Mouse (Mus musculus) small intestine, adult 2 months (tissue): ENCODE results near the gene Fxyd5. TPM values are rescaled to one million over a fixed set of nuclear protein-coding genes. Genes with fewer than 3 reads are reported as not detected.

Experiments
- H3K27ac ChIP-seq: fragments of 200-500 bp; 2 replicates; pipeline ENCODE4 v1.5.1; 2012; ENCODE audit warnings: low read depth, low read length, control low read depth, inconsistent platforms; ENCODE audit not compliant: insufficient read depth
- H3K27me3 ChIP-seq: fragments of 200-500 bp; 2 replicates; pipeline ENCODE4 v1.6.1; 2012; ENCODE audit warnings: mild to moderate bottlenecking, moderate library complexity, low read length, inconsistent platforms; ENCODE audit not compliant: control insufficient read depth, insufficient read depth
- H3K36me3 ChIP-seq: fragments of 200-500 bp; 2 replicates; pipeline ENCODE4 v1.6.1; 2012; ENCODE audit warnings: mild to moderate bottlenecking, low read length, control low read depth, inconsistent platforms; ENCODE audit not compliant: control insufficient read depth, insufficient read depth
- H3K4me1 ChIP-seq: fragments of 200-500 bp; 2 replicates; pipeline ENCODE4 v1.6.1; 2012; ENCODE audit warnings: low read length, inconsistent platforms, mixed read lengths; ENCODE audit not compliant: control insufficient read depth, insufficient read depth, insufficient read length
- H3K4me3 ChIP-seq: fragments of 200-500 bp; 2 replicates; pipeline ENCODE4 v1.5.1; 2012; ENCODE audit warnings: low read depth, mild to moderate bottlenecking, control low read depth, inconsistent platforms, low read length, moderate library complexity
- CTCF ChIP-seq: fragments of 200-500 bp; IDR thresholded peaks from 2 replicates; pipeline ENCODE4 v1.5.1; 2012; ENCODE audit warnings: low read depth, mild to moderate bottlenecking, control low read depth, inconsistent platforms, low read length, moderate library complexity, mixed read lengths; ENCODE audit not compliant: insufficient replicate concordance, insufficient read length; ENCODE audit errors: extremely low read depth
- POLR2A ChIP-seq: fragments of 200-500 bp; IDR thresholded peaks from 2 replicates; pipeline ENCODE4 v1.6.1; 2012; ENCODE audit warnings: low read depth, mild to moderate bottlenecking, control low read depth, inconsistent platforms, low read length, moderate library complexity
- WGBS: fragments of 180-500 bp; shearing (Covaris S2); methylation state at CpG from one replicate; pipeline ENCODE4 v1.1.7; 2018; 5-methylcytosine and 5-hydroxymethylcytosine counted together
- polyA plus RNA-seq: library from polyadenylated mRNA; depleted of rRNA; stranded (reverse); fragments of >200 nt; gene quantifications from 2 replicates; pipeline ENCODE4 v1.2.3, GENCODE M21; 2012

Fxyd5 gene
- polyA plus RNA-seq, 1 experiment, result 31.8 TPM

DNA sequence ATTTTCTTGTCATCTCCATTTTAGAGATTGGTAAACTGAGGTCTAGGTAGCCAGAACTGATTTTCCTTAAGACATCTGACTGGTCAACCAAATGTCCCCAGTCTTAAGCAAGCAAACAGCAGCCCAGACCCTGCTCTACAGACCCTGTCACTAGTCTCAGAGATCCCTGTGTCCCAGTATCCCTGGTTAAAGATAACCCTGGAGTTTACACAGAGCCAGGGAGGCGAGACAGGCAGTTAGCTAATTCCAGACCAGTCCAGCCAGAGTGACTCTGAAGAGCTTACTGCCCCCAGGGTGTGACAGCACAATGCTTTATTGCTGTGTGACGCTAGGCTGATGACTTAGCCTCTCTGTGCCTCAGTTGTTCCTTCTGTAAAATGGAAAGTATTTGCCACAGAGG is 14.8 kb upstream of the Fxyd5 start, which contains the start of gene Fxyd1:
Fxyd1 (minus strand) TSS at position 129 of the 400 bp plus-strand sequence.
- Histone ChIP-seq H3K4me1 (peaks cover 2% of the 10 kb centered on the region; the same call in 1 of the 2 replicates), H3K27ac (no peak within 1 kb of the TSS), H3K36me3 (no peaks in the 10 kb centered on the region), H3K27me3 (peaks cover 12% of the 10 kb centered on the region), H3K4me3 (no peak within 1 kb of the TSS)
- 50% methylated on average over 2 of the region's 2 CpGs for WGBS
- TF ChIP-seq POLR2A (no peak), CTCF (no peak)

DNA sequence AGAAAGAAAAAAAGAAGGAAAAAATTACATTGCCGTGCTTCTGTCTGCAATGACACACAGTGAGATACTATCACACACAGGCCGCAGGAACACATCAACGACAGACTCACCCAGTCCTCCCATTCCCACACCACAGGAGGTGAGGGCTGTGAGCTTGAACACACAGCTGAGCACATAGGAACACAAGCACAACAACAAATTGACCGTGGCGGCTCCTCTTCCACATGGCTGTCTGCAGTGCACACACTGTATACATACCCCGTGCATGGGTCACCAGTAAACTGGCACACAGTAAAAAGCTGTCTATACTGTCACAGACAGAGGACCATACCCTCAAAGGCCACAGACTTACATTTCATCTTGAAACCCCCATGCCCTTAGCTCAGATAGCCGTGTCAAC is 14.2 kb upstream of the Fxyd5 start:
- Histone ChIP-seq H3K36me3 (no peaks in the 10 kb centered on the region), H3K27me3 (peaks cover 17% of the 10 kb centered on the region), H3K27ac (no peak overlapping the region), H3K4me1 (peaks cover 2% of the 10 kb centered on the region; the same call in 1 of the 2 replicates), H3K4me3 (no peak overlapping the region)
- TF ChIP-seq POLR2A (no peak), CTCF (no peak)
- 77% methylated on average over 7 of the region's 7 CpGs for WGBS

DNA sequence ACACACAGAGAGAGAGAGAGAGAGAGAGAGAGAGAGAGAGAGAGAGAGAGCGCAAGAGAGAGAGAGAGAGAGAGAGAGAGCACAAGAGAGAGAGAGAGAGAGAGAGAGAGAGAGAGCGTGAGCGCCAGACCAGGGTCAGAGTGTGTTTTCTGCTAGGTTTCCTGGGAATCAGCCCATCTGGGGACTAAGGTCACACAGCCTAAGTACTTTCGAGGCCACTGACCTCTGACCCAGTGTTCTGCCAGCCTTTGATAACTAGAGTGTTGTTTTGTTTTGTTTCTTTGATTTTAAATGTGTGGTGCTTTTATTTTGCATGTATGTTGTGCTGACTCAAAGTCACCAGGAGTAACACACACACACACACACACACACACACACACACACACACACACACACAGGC is 13.6 kb upstream of the Fxyd5 start:
- no peaks in the 10 kb centered on the region for H3K36me3 ChIP-seq
- 21% methylated on average over 3 of the region's 4 CpGs for WGBS
- H3K27ac ChIP-seq, result no peak overlapping the region

DNA sequence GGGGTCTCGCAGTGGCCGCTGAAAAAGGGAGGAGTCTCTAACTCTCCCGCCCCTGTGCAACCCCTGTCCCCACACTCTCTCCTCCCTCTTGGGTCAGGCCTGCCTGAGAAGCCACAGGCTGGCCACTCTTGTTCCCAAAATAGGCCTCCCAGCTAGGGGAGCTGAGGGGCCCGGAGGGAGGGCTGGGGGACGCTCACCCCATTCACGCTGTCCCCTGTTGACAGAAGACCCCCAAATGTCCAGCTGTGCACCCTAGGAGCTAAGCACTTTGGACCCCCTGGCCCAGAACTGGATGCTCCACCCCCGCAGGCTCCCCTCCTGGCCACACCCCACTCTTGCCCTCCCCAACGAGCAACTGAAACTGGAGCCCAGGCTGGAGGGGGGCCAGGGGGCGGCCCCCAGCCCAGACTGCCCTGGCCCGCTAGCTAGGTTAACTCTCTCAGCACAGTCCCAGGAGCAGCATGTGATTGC is 13.1 kb upstream of the Fxyd5 start:
- peak overlapping the region; percentile 45 for H3K27ac ChIP-seq
- H3K4me3 ChIP-seq, result peak overlapping the region; percentile 58
- peaks cover 4% of the 10 kb centered on the region for H3K4me1 ChIP-seq
- H3K27me3 ChIP-seq, result peaks cover 27% of the 10 kb centered on the region
- 25% methylated on average over 10 of the region's 10 CpGs for WGBS
- no peak for TF ChIP-seq POLR2A
- TF ChIP-seq CTCF, result no peak
- H3K36me3 ChIP-seq, result no peaks in the 10 kb centered on the region

More for the DNA sequence above, 13.6 kb upstream of the Fxyd5 start:
- H3K4me1 ChIP-seq, result peaks cover 4% of the 10 kb centered on the region
- H3K4me3 ChIP-seq, result no peak overlapping the region
- no peak for TF ChIP-seq CTCF
- peaks cover 23% of the 10 kb centered on the region for H3K27me3 ChIP-seq

DNA sequence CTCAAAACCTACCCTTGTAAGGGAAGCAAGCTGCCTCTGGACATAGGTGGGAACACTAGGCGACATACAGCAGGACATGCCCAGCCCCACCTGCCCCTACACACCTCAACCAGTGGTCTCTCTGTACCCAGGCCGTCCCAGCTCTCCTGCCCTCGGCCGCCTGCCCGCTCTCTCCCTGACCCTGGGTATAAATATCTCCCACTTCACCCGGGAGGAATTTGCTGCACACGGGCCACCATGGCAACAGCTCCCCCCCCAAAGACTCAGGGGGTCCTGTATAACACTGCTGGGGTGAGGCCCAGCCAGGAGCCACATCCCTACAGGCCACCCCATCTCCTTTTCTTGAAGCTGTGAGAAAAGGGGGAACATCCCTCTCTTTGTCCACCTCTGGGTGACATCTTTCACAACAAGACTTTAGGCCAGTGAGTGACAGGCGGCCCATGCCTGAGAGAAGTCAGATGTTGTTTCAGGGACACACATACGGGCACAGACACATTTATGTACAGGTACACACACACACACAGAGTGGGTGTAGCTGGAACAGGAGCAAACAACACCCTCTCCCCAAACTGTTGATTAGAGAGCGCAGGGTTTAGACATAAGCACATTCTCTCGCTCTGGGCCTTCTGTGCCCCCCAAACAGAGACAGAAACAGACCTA is 12.5 kb upstream of the Fxyd5 start:
- H3K27me3 ChIP-seq, result peaks cover 33% of the 10 kb centered on the region
- 68% methylated on average over 11 of the region's 11 CpGs for WGBS
- peak overlapping the region; percentile 58 for H3K4me3 ChIP-seq
- no peak for TF ChIP-seq CTCF
- no peak for TF ChIP-seq POLR2A
- peak overlapping the region; percentile 45 for H3K27ac ChIP-seq
- H3K4me1 ChIP-seq, result peaks cover 4% of the 10 kb centered on the region
- no peaks in the 10 kb centered on the region for H3K36me3 ChIP-seq

- Histone ChIP-seq H3K27ac (peak overlapping the region; percentile 45; the same call in 1 of the 2 replicates), H3K4me1 (peaks cover 4% of the 10 kb centered on the region), H3K27me3 (peaks cover 38% of the 10 kb centered on the region), H3K4me3 (peak overlapping the region; percentile 58; the same call in 1 of the 2 replicates), H3K36me3 (no peaks in the 10 kb centered on the region)
- WGBS, result 39% methylated on average over 10 of the region's 10 CpGs
- TF ChIP-seq CTCF (no peak), POLR2A (no peak)
Observed at GRCm38 (mm10) chr7:31053882-31054447, 11.7 kb upstream of the Fxyd5 start.

DNA sequence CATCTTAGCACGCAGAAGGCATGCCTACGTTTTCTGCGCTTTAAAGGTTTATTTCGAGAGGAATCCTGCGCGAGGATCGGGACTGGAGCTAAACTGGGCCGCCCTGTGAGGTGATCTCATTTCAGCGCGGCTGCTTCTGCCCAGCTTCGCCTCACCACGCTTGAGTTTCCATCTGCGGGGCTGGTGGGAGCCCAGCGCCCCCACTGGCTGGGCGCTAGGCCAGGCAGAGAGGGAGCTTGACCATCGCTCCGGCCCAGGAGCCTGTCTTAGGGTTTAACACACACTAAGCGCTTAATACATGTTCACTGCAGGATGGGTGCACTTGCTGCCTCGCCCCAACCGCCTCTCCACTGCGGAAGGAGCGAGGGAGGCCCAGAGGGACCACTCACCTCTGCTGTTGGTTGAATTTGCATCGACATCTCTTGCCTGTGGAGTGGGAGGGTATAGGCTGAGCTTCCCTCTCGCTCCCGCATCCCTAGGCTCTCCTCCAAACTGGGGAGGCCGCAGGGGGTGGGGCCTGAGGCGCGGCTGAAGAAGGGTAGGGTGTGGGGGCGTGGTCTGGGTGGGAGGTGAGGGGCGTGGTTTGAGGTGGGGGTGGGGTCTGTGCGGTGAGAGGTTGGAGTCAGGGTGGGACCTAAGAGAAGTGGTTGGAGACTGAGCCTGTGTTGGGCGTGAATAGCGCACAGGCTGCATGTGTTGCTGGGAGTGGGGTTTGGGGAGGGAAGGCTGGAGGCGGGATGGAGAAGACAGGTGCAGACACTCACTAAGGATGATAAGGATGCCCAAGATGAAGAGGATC is 10.6 kb upstream of the Fxyd5 start:
- Histone ChIP-seq H3K4me1 (peaks cover 4% of the 10 kb centered on the region), H3K27me3 (peaks cover 38% of the 10 kb centered on the region), H3K36me3 (no peaks in the 10 kb centered on the region), H3K4me3 (peak overlapping the region; percentile 9), H3K27ac (no peak overlapping the region)
- 12% methylated on average over 34 of the region's 34 CpGs for WGBS
- TF ChIP-seq CTCF (no peak), POLR2A (no peak)
